Mouse (Mus musculus) monocyte, adult 59 days (primary cell): ENCODE data around the gene Hsp90ab1. TPM values are rescaled to one million over a fixed set of nuclear protein-coding genes. Genes with fewer than 3 reads are reported as not detected.

Experiments
- total RNA-seq, 2 experiments: library from RNA; stranded (reverse); gene quantifications; one replicate each; pipeline ENCODE4 v1.2.4; 2023

Hsp90ab1 gene
- 100 to 1,000 TPM; 744 to 768 TPM for total RNA-seq

GRCm38 (mm10) chr17:45573087-45573779, at the start of gene Hsp90ab1:
Gene Hsp90ab1 (minus strand): TSS chr17:45573271.

GRCm38 (mm10) chr17:45601877-45602304, 28.8 kb upstream of the Hsp90ab1 start, which contains the start of gene Mymx:
Gene Mymx (minus strand): TSS chr17:45602102.

GRCm38 (mm10) chr17:45599446-45600242, 26.6 kb upstream of the Hsp90ab1 start, which contains the start of gene Slc29a1:
Gene Slc29a1 (minus strand): TSS chr17:45599606.

DNA sequence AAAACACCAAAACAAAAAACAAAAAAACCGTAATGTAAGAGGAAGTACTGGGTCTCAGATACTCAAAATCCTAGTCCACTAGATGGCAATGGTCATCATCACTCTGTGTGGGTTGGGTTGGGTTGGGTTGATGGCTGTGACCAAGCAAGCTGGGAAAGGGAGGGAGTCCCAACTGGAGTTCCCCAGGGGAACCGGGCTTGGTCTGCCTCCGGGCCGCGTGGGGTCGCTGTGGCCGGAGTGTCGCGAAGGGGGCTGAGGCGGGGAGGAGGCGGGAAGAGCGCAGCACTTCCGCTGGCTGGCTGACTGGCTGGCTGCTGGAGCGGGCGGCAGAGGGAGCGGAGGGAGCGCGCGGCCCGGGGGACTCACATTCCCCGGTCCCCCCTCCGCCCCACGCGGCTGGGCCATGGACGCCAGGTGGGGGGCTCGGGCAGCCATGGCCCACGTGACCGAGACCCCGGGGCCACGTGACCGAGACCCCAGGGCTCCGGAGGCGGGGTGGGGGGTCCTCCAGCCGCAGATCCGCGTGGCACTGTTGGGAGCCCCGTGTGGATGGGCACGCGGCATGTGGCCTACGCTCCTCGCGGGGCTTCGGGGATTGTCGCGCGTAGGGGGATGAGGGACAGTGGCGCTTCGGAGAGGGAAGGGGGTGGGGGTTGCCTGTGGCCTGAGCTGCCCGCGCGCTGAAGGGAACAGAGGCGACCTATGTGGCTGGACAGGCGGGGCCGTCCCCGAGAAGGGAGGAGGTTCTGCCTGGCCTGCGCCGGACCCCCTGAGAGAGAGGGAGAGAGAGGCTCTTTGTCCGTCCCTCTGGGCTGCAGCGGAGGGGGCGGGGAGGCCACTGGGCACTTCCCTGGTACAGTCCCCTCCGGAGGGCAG, 9.2 kb downstream of the Hsp90ab1 start, which contains the start of gene Slc35b2:
Gene Slc35b2, plus strand, starts transcription at position 220 of the 876 bp plus-strand sequence.

DNA sequence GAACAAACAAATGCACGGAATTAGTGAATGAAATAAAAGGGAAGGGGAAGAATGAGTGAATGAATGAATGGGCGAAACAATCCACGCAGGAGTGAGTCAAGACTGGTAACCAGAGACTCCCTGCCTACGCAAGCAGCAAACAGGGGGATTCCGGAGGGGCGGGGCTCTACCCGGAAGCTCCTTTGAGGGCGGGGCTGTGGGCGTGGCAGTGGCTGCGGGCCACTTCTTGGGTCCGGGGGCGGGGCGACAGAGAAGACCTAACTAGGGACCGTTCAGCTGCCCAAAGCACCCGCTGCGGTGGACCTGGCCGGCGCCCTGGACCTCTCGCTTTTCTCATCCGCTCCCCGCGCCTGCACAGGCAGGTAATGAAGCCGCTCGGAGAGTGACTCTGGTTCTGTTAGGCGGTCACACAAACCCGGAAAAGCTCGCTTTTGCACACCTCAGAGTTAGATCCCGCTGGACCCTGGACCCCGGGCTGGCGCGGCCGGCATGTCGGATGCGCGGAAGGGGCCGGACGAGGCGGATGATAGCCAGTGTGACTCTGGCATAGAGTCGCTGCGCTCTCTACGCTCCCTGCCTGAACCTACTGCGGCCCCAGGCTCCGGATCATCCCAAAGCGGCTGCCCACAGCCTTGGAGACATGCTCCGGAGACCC, 17.5 kb downstream of the Hsp90ab1 start, which contains the start of gene Nfkbie:
Gene Nfkbie, plus strand, starts transcription at position 252 of the 655 bp plus-strand sequence.

GRCm38 (mm10) chr17:45549617-45550181, 23.4 kb downstream of the Hsp90ab1 start, which contains the start of gene Tmem151b:
Gene Tmem151b (minus strand): TSS chr17:45549677.

DNA sequence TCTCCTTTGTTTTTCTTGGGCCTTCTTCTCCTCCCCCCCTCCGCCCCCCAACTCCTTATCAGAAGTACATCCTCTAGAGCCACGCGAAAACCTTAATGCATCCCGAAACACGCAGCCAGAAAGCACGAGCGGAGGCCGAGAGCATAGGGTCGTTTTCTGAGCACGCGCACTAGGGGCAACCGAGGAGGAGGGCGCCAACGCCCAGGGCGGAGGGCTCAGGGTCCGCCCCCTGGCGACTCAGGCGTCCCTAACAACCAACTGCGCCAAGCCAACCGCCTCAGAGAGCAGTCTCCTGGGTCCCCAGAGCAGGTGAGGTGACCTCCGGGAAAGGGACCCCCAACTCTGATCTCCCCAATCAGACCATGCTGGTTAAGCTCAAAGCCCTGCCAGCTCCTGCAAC, 49.8 kb downstream of the Hsp90ab1 start, which contains the start of gene Tcte1:
Gene Tcte1, plus strand, starts transcription at position 172 of the 400 bp plus-strand sequence.

Other genes with a start within 250 kb of the Hsp90ab1 start
- 10 to 100 TPM; 77.3 to 78.2 TPM for gene Cdc5l, start 139.5 kb downstream of the Hsp90ab1 start, total RNA-seq
- gene Spats1, start 97.9 kb downstream of the Hsp90ab1 start, total RNA-seq: not detected
- gene Aars2, start 66.4 kb downstream of the Hsp90ab1 start, total RNA-seq: 1 to 10 TPM; 8.9 TPM
- not detected for gene Tcte1, start 49.8 kb downstream of the Hsp90ab1 start, total RNA-seq
- gene Tmem151b, start 23.6 kb downstream of the Hsp90ab1 start, total RNA-seq: under 1 TPM; 0.09 to 0.18 TPM
- 100 to 1,000 TPM; 172 to 190 TPM for gene Nfkbie, start 17.6 kb downstream of the Hsp90ab1 start, total RNA-seq
- gene Slc35b2, start 9.4 kb downstream of the Hsp90ab1 start, total RNA-seq: 10 to 100 TPM; 74.0 to 90.3 TPM
- 100 to 1,000 TPM; 103 to 113 TPM for gene Slc29a1, start 26.3 kb upstream of the Hsp90ab1 start, total RNA-seq
- not detected for gene Mymx, start 28.8 kb upstream of the Hsp90ab1 start, total RNA-seq
- gene Capn11, start 86.1 kb upstream of the Hsp90ab1 start, total RNA-seq: 1 to 10 TPM; 1.2 to 2.0 TPM
- 10 to 100 TPM; 47.5 to 51.1 TPM for gene Mrpl14, start 113.1 kb upstream of the Hsp90ab1 start, total RNA-seq
- 10 to 100 TPM; 34.6 to 34.9 TPM for gene Tmem63b, start 113.6 kb upstream of the Hsp90ab1 start, total RNA-seq
- not detected for gene 1600014C23Rik, start 160.6 kb upstream of the Hsp90ab1 start, total RNA-seq